Comparison of ENCODE assay signal across 8 mouse cellular contexts in the genomic region with DNA sequence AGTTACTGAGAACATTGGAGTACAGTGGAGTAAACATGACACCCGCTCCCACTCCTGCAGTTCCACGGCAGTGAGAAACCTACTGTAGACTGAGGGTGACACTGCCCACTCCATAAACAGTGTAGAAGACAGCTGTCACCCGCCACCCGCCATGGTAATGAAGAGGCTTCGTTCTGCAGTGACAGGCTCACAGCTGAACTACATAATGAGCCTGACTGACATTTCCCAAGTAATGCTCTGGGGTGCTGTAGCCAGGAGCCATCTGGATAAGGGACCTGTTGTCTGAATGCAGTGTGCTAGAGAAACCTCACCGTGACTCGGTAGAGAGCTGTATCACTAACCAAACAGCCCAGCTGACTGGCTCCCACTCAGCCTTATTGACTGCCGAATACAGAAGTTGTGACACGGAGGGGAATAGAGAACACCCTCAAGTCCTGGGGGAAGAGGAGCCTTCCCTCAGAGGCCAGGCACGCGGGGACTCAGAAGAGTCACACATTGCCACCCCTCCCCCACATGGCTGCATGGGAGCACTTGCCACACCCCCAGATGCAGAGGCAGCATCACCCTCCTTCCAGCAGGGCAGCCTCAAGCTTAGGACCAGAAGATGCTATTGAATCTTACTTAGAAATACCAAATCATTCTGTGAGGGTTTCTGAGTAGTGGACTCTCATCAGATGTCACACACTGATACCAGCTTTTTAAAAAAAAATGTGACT. TPM values are rescaled to one million over a fixed set of nuclear protein-coding genes. Genes with fewer than 3 reads are reported as not detected.
A peak's percentile ranks its signal among the peaks of the same experiment; 100 is the strongest.
DNase-seq lines count a peak whose midpoint lies in the region; ATAC-seq and TF ChIP-seq lines count a peak whose summit lies in the region.
"Had no signal": no experiment of that assay in that cellular context is flagged by ENCODE, and none has a peak within 500 bp of the region (broad histone marks: within the 10 kb centered on the region; RNA-seq: fewer than 3 reads in every experiment).

No protein-coding gene starts in this region.

- no peaks in the 10 kb centered on the region for H3K79me2 ChIP-seq in myocyte (ENCODE audit: control insufficient read depth, insufficient read depth)

- H3K4me3 ChIP-seq in hindbrain, embryonic 11.5 days (ENCODE audit: low read depth, low read length) = no peak overlapping the region
- no peak overlapping the region for H3K4me3 ChIP-seq in myocyte
- H3K4me3 ChIP-seq: erythroblast, embryonic 14.5 days had no signal

- no peaks in the 10 kb centered on the region for H3K4me1 ChIP-seq in hindbrain, embryonic 11.5 days (replicated peaks; ENCODE audit: control insufficient read depth, insufficient read depth, low read length)

- H3K27me3 ChIP-seq in hindbrain, embryonic 11.5 days (ENCODE audit: control insufficient read depth, insufficient read depth, low read length) = no peaks in the 10 kb centered on the region
- H3K27me3 ChIP-seq in myocyte (ENCODE audit: control insufficient read depth, insufficient read depth, insufficient read length) = no peaks in the 10 kb centered on the region

- H3K9ac ChIP-seq in hindbrain, embryonic 11.5 days (ENCODE audit: low read depth, low read length) = no peak overlapping the region

- peak; percentile 60 for ATAC-seq in hindbrain, embryonic 11.5 days (ENCODE audit: low FRiP score)

- H3K9me3 ChIP-seq in hindbrain, embryonic 11.5 days (ENCODE audit: control insufficient read depth, low read length) = no peaks in the 10 kb centered on the region

- WGBS in hindbrain, embryonic 11.5 days = 47% methylated on average over 11 of the region's 11 CpGs

- H3K4me2 ChIP-seq in hindbrain, embryonic 11.5 days (replicated peaks; ENCODE audit: low read depth, low read length) = no peak overlapping the region
- H3K4me2 ChIP-seq in myocyte (ENCODE audit: low read depth) = no peak overlapping the region

- H3ac ChIP-seq in myocyte (ENCODE audit: control insufficient read depth, insufficient read length) = no peak overlapping the region

- TF ChIP-seq POLR2A in myocyte (IDR thresholded peaks at IDR 0.05; ENCODE audit: insufficient read length, low read depth) = no peak

- H3K27ac ChIP-seq in hindbrain, embryonic 11.5 days (ENCODE audit: low read depth, low read length) = no peak overlapping the region

- DNase-seq in kidney, postnatal 4 days = peak; percentile 18 to 46
- DNase-seq in kidney, adult 8-10 months = no peak
- peak; percentile 3 for DNase-seq in embryo, embryonic 10.5 days (ENCODE audit: low spot score)
- peak; percentile 27 for DNase-seq in hindbrain, embryonic 11.5 days (ENCODE audit: low spot score)
- no peak for DNase-seq in urinary bladder, postnatal 4 days (ENCODE audit: low spot score in 2 of 2)
- DNase-seq in gastrocnemius, postnatal 10 days = no peak

- 0 out of 2 replicates have a peak, but pooled peaks cover 2% of the 10 kb centered on the region for H3K36me3 ChIP-seq in hindbrain, embryonic 11.5 days (ENCODE audit: control insufficient read depth, insufficient read depth, low read length)
- H3K36me3 ChIP-seq in myocyte (ENCODE audit: control insufficient read depth, insufficient read depth) = peaks cover 18% of the 10 kb centered on the region

TF ChIP-seq in myocyte, 11 proteins besides CTCF, POLR2A, EP300 and RAD21:
- TF ChIP-seq POLR2AphosphoS2 (IDR thresholded peaks at IDR 0.05; ENCODE audit: insufficient read length, low read depth) = peak; percentile 15
- no peak for TF ChIP-seq MYOD1 (IDR thresholded peaks at IDR 0.05; ENCODE audit: control insufficient read depth in 1 of 3, insufficient read length in 2 of 3, low read depth in 2 of 3)
- TF ChIP-seq USF1 (IDR thresholded peaks at IDR 0.05; ENCODE audit: low read depth) = no peak
- TF ChIP-seq E2F4 (IDR thresholded peaks at IDR 0.05; ENCODE audit: insufficient read depth) = no peak
- no peak for TF ChIP-seq REST (IDR thresholded peaks at IDR 0.05; ENCODE audit: insufficient read depth, insufficient read length)
- TF ChIP-seq SRF (IDR thresholded peaks at IDR 0.05; ENCODE audit: control insufficient read depth, insufficient read length, low read depth) = no peak
TF ChIP-seq in myocyte: peak in this region for 1.

RNA-seq across cellular contexts. Expression of gene Usp50, which starts 17.2 kb away (rescaled TPM):
- polyA plus RNA-seq in hindbrain, embryonic 11.5 days (2014; fragmentation: Nextera tagmentation; extraction: Ambion mirVana) = 2.2 and 2.6 TPM in 2 replicates
- 0.90 TPM for polyA plus RNA-seq in myocyte (2012; fragmentation: generic; extraction: Trizol)
- not detected for total RNA-seq in gastrocnemius, postnatal 10 days (2021)

RNA-seq across cellular contexts. Expression of gene Usp8, which starts 58.9 kb away (rescaled TPM):
- polyA plus RNA-seq in hindbrain, embryonic 11.5 days (2014; fragmentation: Nextera tagmentation; extraction: Ambion mirVana) = 37.8 and 47.8 TPM in 2 replicates
- polyA plus RNA-seq in myocyte (2012; fragmentation: generic; extraction: Trizol) = 18.6 TPM
- 10 to 100 TPM; 19.8 to 24.8 TPM for total RNA-seq in gastrocnemius, postnatal 10 days (2021)

Comparison
In these comparisons a context has a peak if more than half of its experiments do, and no peak if none do; other contexts are left out.
1. DNase-seq: peak in kidney, postnatal 4 days (2 of 2), embryo, embryonic 10.5 days (single experiment) and hindbrain, embryonic 11.5 days (single experiment); none in kidney, adult 8-10 months (0 of 2), urinary bladder, postnatal 4 days (0 of 2) and gastrocnemius, postnatal 10 days (single experiment).